Mouse (Mus musculus) intestine, embryonic 16.5 days (tissue): ENCODE measurements around the gene Ippk. TPM values are rescaled to one million over a fixed set of nuclear protein-coding genes. Genes with fewer than 3 reads are reported as not detected.

Source experiments
- ATAC-seq: fragments of 200-750 bp; cut with Nextera tagmentation; 2 replicates; pipeline ENCODE4 v1.8.0; 2017; ENCODE audit warnings: moderate TSS enrichment, moderate library complexity
- H3K27ac ChIP-seq: fragments of 300-500 bp; sonication (generic); 2 replicates; pipeline ENCODE4 v1.5.1; 2014; ENCODE audit warnings: mild to moderate bottlenecking, low read length
- H3K27me3 ChIP-seq: fragments of 300-500 bp; sonication (generic); replicated peaks from 2 replicates; pipeline ENCODE4 v1.6.1; 2014; ENCODE audit warnings: low read length, control low read depth, mixed read lengths; ENCODE audit not compliant: control insufficient read depth, insufficient read depth
- H3K36me3 ChIP-seq: fragments of 300-500 bp; sonication (generic); 2 replicates; pipeline ENCODE4 v1.6.1; 2014; ENCODE audit warnings: low read length, control low read depth; ENCODE audit not compliant: control insufficient read depth, insufficient read depth
- H3K4me1 ChIP-seq: fragments of 300-500 bp; sonication (generic); 2 replicates; pipeline ENCODE4 v1.6.1; 2014; ENCODE audit warnings: low read length, control low read depth, mixed read lengths; ENCODE audit not compliant: control insufficient read depth, insufficient read depth
- H3K4me2 ChIP-seq: fragments of 300-500 bp; sonication (generic); 2 replicates; pipeline ENCODE4 v1.6.1; 2014; ENCODE audit warnings: low read depth, low read length, control low read depth
- H3K4me3 ChIP-seq: fragments of 300-500 bp; sonication (generic); 2 replicates; pipeline ENCODE4 v1.5.1; 2014; ENCODE audit warnings: mild to moderate bottlenecking, low read length
- H3K9ac ChIP-seq: fragments of 300-500 bp; sonication (generic); 2 replicates; pipeline ENCODE4 v1.6.1; 2014; ENCODE audit warnings: low read depth, low read length
- H3K9me3 ChIP-seq: fragments of 300-500 bp; sonication (generic); 2 replicates; pipeline ENCODE4 v1.6.1; 2016; ENCODE audit warnings: low read length, control low read depth; ENCODE audit not compliant: control insufficient read depth
- WGBS: fragments of 180-500 bp; shearing (Covaris S2); extraction: QIAGEN DNeasy Blood & Tissue Kit; methylation state at CpG from one replicate; pipeline ENCODE4 v1.1.7; 2014; 5-methylcytosine and 5-hydroxymethylcytosine counted together
- polyA plus RNA-seq: library from polyadenylated mRNA; unstranded; fragments of >200 nt; fragmentation: Nextera tagmentation; extraction: Ambion mirVana; gene quantifications from 2 replicates; pipeline ENCODE4 v1.2.1, GENCODE M21; 2015

Gene Ippk
- polyA plus RNA-seq, 1 experiment from 2014 or later = 19.9 TPM

GRCm38 (mm10) chr13:49470319-49470718 lies 49.3 kb downstream of the Ippk start:
- no peak for ATAC-seq
- H3K4me3 ChIP-seq = no peak overlapping the region
- WGBS = 88% methylated on average over 4 of the region's 4 CpGs
- no peak overlapping the region for H3K27ac ChIP-seq
- no peaks in the 10 kb centered on the region for H3K27me3 ChIP-seq
- no peak overlapping the region for H3K4me2 ChIP-seq
- no peak overlapping the region for H3K9ac ChIP-seq
- H3K4me1 ChIP-seq = peaks cover 2% of the 10 kb centered on the region; the same call in 1 of the 2 replicates
- H3K36me3 ChIP-seq = no peaks in the 10 kb centered on the region
- H3K9me3 ChIP-seq = no peaks in the 10 kb centered on the region

DNA sequence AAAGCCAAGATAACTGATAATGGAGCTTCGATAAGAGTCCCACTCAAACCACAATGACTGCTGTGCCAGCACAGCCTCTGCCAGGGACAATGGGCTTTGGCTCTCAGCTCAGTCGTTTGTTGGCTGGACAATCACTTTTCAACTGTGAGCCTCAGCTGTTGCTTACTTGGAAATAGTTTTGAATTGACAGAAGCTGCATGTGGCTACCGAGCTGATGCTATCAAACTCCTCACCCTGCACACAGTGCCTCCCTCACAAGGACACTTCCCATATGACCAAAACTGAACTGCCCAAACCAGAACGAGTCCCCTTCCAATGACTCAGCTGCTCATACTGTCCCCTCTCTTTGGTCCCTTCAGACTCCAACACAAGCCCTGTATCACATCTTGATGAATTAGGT lies 49.8 kb downstream of the Ippk start:
- Histone ChIP-seq H3K36me3 (no peaks in the 10 kb centered on the region), H3K4me2 (no peak overlapping the region), H3K27me3 (no peaks in the 10 kb centered on the region), H3K9ac (no peak overlapping the region), H3K4me1 (peaks cover 2% of the 10 kb centered on the region; the same call in 1 of the 2 replicates), H3K9me3 (no peaks in the 10 kb centered on the region), H3K27ac (no peak overlapping the region), H3K4me3 (no peak overlapping the region)
- ATAC-seq = no peak
- 65% methylated on average over 4 of the region's 4 CpGs for WGBS

- Histone ChIP-seq H3K4me2 (no peak overlapping the region), H3K9me3 (no peaks in the 10 kb centered on the region), H3K4me1 (peaks cover 2% of the 10 kb centered on the region; the same call in 1 of the 2 replicates), H3K27me3 (no peaks in the 10 kb centered on the region), H3K4me3 (no peak overlapping the region), H3K27ac (no peak overlapping the region), H3K9ac (no peak overlapping the region), H3K36me3 (no peaks in the 10 kb centered on the region)
- no peak for ATAC-seq
- WGBS = 48% methylated on average over 4 of the region's 4 CpGs
These were observed 51.1 kb downstream of the Ippk start for GRCm38 (mm10) chr13:49471981-49472675.

GRCm38 (mm10) chr13:49472676-49473005 lies 51.6 kb downstream of the Ippk start:
- no peaks in the 10 kb centered on the region for H3K9me3 ChIP-seq
- no peak for ATAC-seq
- H3K27me3 ChIP-seq = no peaks in the 10 kb centered on the region
- H3K4me2 ChIP-seq = no peak overlapping the region
- H3K4me1 ChIP-seq = peaks cover under 1% of the 10 kb centered on the region; the same call in 1 of the 2 replicates
- no peaks in the 10 kb centered on the region for H3K36me3 ChIP-seq
- WGBS = 97% methylated on average over 6 of the region's 6 CpGs
- H3K9ac ChIP-seq = no peak overlapping the region
- H3K27ac ChIP-seq = no peak overlapping the region
- no peak overlapping the region for H3K4me3 ChIP-seq

GRCm38 (mm10) chr13:49477887-49478286 lies 56.8 kb downstream of the Ippk start:
- H3K4me1 ChIP-seq = peaks cover 7% of the 10 kb centered on the region; the same call in 1 of the 2 replicates
- no peak overlapping the region for H3K9ac ChIP-seq
- H3K9me3 ChIP-seq = no peaks in the 10 kb centered on the region
- no peak overlapping the region for H3K27ac ChIP-seq
- H3K27me3 ChIP-seq = no peaks in the 10 kb centered on the region
- H3K36me3 ChIP-seq = no peaks in the 10 kb centered on the region
- no peak overlapping the region for H3K4me2 ChIP-seq
- no peak for ATAC-seq
- H3K4me3 ChIP-seq = no peak overlapping the region
- 52% methylated on average over 3 of the region's 3 CpGs for WGBS

DNA sequence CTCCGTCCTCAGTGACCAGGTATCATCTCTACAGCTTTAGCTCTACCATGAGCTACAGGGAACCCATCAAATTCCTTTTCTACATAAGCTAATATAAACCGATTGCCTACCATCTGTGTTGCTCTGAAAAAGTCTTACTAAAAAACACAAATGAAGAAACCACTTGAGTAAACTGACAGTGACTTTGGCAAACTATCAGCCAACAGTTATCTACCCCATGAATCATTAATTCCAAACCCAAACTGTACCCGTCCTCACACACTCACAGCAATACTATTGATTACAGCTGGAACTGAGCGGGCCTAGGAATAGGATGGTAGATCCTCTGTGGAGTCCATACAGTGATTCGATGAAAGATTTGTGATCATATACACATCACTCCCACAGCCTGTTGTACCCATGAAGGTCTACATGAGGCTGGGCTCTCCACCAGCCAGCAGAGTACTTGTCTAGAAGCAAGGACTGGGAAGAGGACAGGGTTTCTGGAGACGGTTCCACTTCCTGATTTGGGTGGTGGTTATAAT lies 57.9 kb downstream of the Ippk start:
- no peaks in the 10 kb centered on the region for H3K9me3 ChIP-seq
- H3K27me3 ChIP-seq = no peaks in the 10 kb centered on the region
- H3K27ac ChIP-seq = peak overlapping the region; percentile 65
- no peak overlapping the region for H3K4me2 ChIP-seq
- ATAC-seq = no peak
- no peaks in the 10 kb centered on the region for H3K36me3 ChIP-seq
- H3K9ac ChIP-seq = no peak overlapping the region
- no peak overlapping the region for H3K4me3 ChIP-seq
- H3K4me1 ChIP-seq = peaks cover 7% of the 10 kb centered on the region; the same call in 1 of the 2 replicates
- 80% methylated on average over 6 of the region's 6 CpGs for WGBS

- Histone ChIP-seq H3K9me3 (no peaks in the 10 kb centered on the region), H3K36me3 (no peaks in the 10 kb centered on the region), H3K4me1 (peaks cover 7% of the 10 kb centered on the region; the same call in 1 of the 2 replicates), H3K9ac (no peak overlapping the region), H3K27ac (peak overlapping the region; percentile 65), H3K4me2 (no peak overlapping the region), H3K27me3 (no peaks in the 10 kb centered on the region), H3K4me3 (no peak overlapping the region)
- ATAC-seq = no peak
- WGBS = 58% methylated on average over 4 of the region's 4 CpGs
These were observed 58.4 kb downstream of the Ippk start for GRCm38 (mm10) chr13:49479399-49479798.

DNA sequence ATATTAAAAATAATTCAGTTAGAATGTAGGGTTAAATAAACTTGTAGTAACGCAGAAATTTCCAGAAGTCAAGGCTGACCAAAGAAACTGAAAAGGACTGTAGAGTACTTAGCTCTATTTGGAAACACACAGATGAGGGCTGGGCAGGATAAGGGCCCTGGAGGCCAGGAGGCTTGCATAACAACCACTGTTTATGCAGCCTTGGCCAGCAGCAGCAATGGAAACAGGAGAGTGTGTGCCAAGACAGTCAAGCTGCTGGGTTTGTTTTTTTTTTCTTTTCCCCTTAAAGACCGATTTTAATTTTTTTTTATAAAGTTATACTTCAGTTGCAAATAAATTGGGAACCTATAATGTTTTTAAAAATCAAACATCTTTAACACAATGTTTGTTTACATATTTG lies 59.0 kb downstream of the Ippk start:
- peak; percentile 82 for ATAC-seq
- H3K27ac ChIP-seq = no peak overlapping the region
- WGBS = 46% methylated on average over 2 of the region's 2 CpGs
- peaks cover 7% of the 10 kb centered on the region; the same call in 1 of the 2 replicates for H3K4me1 ChIP-seq
- no peaks in the 10 kb centered on the region for H3K27me3 ChIP-seq
- H3K9ac ChIP-seq = no peak overlapping the region
- H3K4me3 ChIP-seq = no peak overlapping the region
- no peaks in the 10 kb centered on the region for H3K36me3 ChIP-seq
- H3K4me2 ChIP-seq = no peak overlapping the region
- H3K9me3 ChIP-seq = no peaks in the 10 kb centered on the region

DNA sequence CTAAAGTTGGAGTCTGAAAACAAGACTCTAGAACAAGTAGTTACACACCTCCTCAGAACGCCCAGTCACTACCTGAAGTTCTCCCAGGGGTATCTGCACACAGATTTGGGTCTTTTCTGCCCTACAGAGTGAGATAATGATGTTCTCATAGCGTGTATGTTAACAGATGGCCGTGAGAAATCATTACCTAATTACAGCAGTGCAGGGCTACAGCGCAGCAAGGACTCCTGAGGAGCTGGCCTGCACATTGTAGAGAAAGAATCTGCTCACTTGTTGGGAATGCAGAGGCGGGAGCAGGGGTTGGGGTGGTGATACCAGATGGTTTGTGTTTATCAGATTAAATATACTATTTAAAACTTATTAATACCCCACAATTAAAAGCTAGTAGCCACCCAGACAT lies 59.5 kb downstream of the Ippk start:
- 0 out of 2 replicates have a peak, but pooled peaks have one; percentile 16 for ATAC-seq
- WGBS = 45% methylated on average over 5 of the region's 5 CpGs
- peak overlapping the region; percentile 78 for H3K27ac ChIP-seq
- no peaks in the 10 kb centered on the region for H3K27me3 ChIP-seq
- no peaks in the 10 kb centered on the region for H3K9me3 ChIP-seq
- no peak overlapping the region for H3K4me2 ChIP-seq
- H3K9ac ChIP-seq = no peak overlapping the region
- peaks cover 7% of the 10 kb centered on the region for H3K4me1 ChIP-seq
- no peak overlapping the region for H3K4me3 ChIP-seq
- H3K36me3 ChIP-seq = no peaks in the 10 kb centered on the region
